24 mouse cellular contexts compared by ENCODE assay signal in the genomic region with DNA sequence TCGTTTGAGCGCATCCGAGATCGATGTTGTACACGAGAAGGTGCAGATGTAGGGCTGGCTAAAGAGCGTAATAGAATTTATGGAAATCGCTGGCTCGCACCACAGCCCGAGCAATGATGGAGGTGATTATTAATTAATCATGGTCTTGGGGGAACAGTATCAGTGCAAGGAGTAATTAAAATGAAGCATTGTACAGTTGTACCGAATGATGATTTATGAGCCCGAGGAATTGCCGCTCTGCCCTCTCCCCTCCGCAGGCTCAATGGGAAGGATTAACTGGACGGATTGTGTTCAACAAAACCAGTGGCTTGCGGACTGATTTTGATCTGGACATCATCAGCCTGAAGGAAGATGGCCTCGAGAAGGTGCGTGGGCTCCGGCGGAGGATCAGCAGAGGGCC.
"Had no signal": no experiment of that assay in that cellular context is flagged by ENCODE, and none has a peak within 500 bp of the region (broad histone marks: within the 10 kb centered on the region; RNA-seq: fewer than 3 reads in every experiment).

No protein-coding gene starts in this region.

- H3K9me3 ChIP-seq: heart, embryonic 13.5 days; heart, embryonic 15.5 days; kidney, embryonic 15.5 days; limb, embryonic 13.5 days; limb, embryonic 15.5 days; liver, embryonic 12.5 days had no signal

- DNase-seq: gastrocnemius, postnatal 14 days; gastrocnemius, postnatal 36 days; heart, adult 11 months; heart, adult 2 months; heart, postnatal 14 days; heart, postnatal 36 days; kidney, adult 11 months; kidney, adult 2 months; kidney, adult 9 months; kidney, postnatal 14 days; kidney, postnatal 36 days; layer of hippocampus, adult 9-11 months; layer of hippocampus, postnatal 36 days; left cerebral cortex, postnatal 4 days had no signal

- ATAC-seq: intestine, embryonic 16.5 days; liver, embryonic 12.5 days had no signal

- H3K4me3 ChIP-seq: heart, adult 2 months; heart, embryonic 13.5 days; heart, embryonic 15.5 days; kidney, embryonic 15.5 days; limb, embryonic 13.5 days; limb, embryonic 15.5 days; liver, embryonic 12.5 days had no signal

- H3K27ac ChIP-seq: heart, adult 2 months; heart, embryonic 13.5 days; heart, embryonic 15.5 days; kidney, embryonic 15.5 days; kidney, postnatal 0 days; limb, embryonic 13.5 days; limb, embryonic 15.5 days; liver, embryonic 12.5 days; liver, embryonic 14.5 days had no signal

- H3K27me3 ChIP-seq: heart, embryonic 15.5 days; limb, embryonic 15.5 days; liver, embryonic 12.5 days had no signal

- H3K9ac ChIP-seq: heart, embryonic 13.5 days; heart, embryonic 15.5 days; kidney, embryonic 15.5 days; limb, embryonic 13.5 days; limb, embryonic 15.5 days; liver, embryonic 12.5 days; liver, embryonic 14.5 days had no signal

- H3K36me3 ChIP-seq: heart, embryonic 13.5 days; heart, embryonic 15.5 days; kidney, embryonic 15.5 days; limb, embryonic 13.5 days; limb, embryonic 15.5 days; liver, embryonic 12.5 days had no signal

- H3K4me2 ChIP-seq: heart, embryonic 11.5 days; heart, embryonic 13.5 days; heart, embryonic 15.5 days; kidney, embryonic 15.5 days; limb, embryonic 13.5 days; limb, embryonic 15.5 days; liver, embryonic 12.5 days had no signal

- H3K4me1 ChIP-seq: liver, embryonic 12.5 days had no signal
